Mouse (Mus musculus) left cerebral cortex, adult 2 months (tissue): ENCODE data around the gene Spock1. TPM values are rescaled to one million over a fixed set of nuclear protein-coding genes. Genes with fewer than 3 reads are reported as not detected.

ENCODE experiments used
- DNase-seq, 2 experiments: peaks; one replicate each; pipeline ENCODE4 v3.0.0; 2021 to 2022; ENCODE audit warnings: low spot score in 2 of 2, mixed read lengths in 1 of 2; ENCODE audit errors: extremely low spot score in 1 of 2
- H3K27ac ChIP-seq: fragments of 200-600 bp; 2 replicates; pipeline ENCODE4 v1.8.1; 2022
- H3K4me3 ChIP-seq: fragments of 200-600 bp; 2 replicates; pipeline ENCODE4 v1.8.1; 2022
- CTCF ChIP-seq: fragments of 200-600 bp; IDR thresholded peaks from 2 replicates; pipeline ENCODE4 v1.8.1; 2022; ENCODE audit warnings: antibody characterized with exemption, mild to moderate bottlenecking, moderate library complexity
- intact Hi-C: fragments of 180-260 bp; cut with DNase I; formaldehyde crosslinking; loops from one replicate; pipeline ENCODE4 v1.15.1; 2025
- long read RNA-seq, 2 experiments: library from polyadenylated mRNA; stranded (forward); transcript quantifications; one replicate each; pipeline ENCODE4 v2.0.0; 2021; ENCODE audit warnings: borderline mapping rate in 2 of 2
- total RNA-seq, 2 experiments: library from RNA; stranded (reverse); gene quantifications; 2 replicates each; pipeline ENCODE4 v1.2.3; 2021

Spock1 gene
- 100 to 1,000 TPM; 276 to 279 TPM for total RNA-seq
- long read RNA-seq, experiment 1, partial matches to known transcripts, result 154 of 170 reads
- long read RNA-seq, experiment 1, other reads (novel, unspliced or antisense), result 16 of 170 reads
- long read RNA-seq, experiment 2, partial matches to known transcripts, result 95 of 107 reads
- long read RNA-seq, experiment 2, other reads (novel, unspliced or antisense), result 12 of 107 reads

DNA sequence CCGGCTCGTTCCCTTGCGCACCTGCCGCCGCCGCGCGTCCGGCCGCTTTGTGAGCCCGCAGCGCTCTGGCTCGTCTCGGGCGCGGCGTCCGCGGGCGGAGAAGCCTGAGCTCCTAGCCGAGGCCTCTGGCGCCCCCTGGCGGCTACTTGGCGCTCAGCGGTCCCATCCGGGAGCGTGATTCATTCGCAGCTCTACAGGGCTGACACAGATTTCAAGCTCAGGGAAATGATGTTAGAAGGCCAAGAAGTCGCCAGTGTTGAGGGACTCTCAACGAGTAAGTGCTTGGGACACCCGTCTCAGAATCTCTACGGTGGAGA is at the start of gene Spock1:
Spock1 (minus strand) TSS at position 67 of the 317 bp plus-strand sequence.
- H3K27ac ChIP-seq, result peak within 1 kb of the TSS; percentile 96

DNA sequence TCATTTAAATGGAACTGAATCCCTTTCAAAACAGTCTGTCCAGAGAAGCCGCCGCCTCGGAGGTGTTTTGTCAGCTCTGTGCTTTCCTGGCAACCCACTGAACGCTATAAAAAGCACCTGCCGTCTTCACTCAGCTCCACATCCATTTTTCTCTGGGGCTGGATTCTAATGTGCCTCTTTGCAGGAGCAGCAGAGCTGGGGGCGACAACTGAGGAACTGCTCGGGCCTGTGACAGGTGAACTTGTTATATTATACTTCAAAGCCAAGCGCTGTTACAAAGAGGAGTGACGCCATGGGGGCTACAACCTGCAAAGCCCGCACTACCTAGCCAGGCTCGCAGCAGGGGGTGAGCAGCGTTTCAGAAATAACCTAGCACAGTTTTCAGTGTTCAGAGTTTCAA is 42.0 kb upstream of the Spock1 start:
- no peak overlapping the region for H3K4me3 ChIP-seq
- H3K27ac ChIP-seq, result peak overlapping the region; percentile 63
- peak; percentile 46 to 49 for DNase-seq
- intact Hi-C loops, result no loop called here
- no peak for TF ChIP-seq CTCF

More for the DNA sequence above, at the start of gene Spock1:
- peak; percentile 96 for TF ChIP-seq CTCF
- DNase-seq, result peak; percentile 93 to 98
- H3K4me3 ChIP-seq, result peak within 1 kb of the TSS; percentile 86
- intact Hi-C loops, result loop anchor here (2.0 to 10.0 kb wide), 8 partner anchors 61 to 627 kb away; no protein-coding TSS in a partner anchor

DNA sequence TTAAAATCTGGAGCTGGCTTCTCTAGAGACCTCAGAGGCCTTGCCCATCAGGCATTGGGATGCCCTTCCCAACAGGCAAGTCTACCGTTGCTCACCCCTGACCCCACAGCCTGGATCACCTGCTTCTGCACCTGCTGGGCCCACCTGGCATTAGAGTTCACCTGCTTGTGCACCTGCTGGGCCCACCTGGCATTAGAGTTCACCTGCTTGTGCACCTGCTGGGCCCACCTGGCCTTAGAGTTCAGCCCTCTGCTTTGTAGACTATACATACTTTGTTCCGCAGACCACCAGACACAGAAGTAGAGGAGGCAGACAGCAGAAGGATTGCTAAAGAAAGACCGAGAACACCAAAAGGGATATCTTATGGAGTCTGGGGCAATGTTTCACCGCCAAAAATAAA is 41.4 kb upstream of the Spock1 start:
- DNase-seq, result no peak
- no peak for TF ChIP-seq CTCF
- intact Hi-C loops, result no loop called here
- Histone ChIP-seq H3K27ac (peak overlapping the region; percentile 79), H3K4me3 (no peak overlapping the region)

DNA sequence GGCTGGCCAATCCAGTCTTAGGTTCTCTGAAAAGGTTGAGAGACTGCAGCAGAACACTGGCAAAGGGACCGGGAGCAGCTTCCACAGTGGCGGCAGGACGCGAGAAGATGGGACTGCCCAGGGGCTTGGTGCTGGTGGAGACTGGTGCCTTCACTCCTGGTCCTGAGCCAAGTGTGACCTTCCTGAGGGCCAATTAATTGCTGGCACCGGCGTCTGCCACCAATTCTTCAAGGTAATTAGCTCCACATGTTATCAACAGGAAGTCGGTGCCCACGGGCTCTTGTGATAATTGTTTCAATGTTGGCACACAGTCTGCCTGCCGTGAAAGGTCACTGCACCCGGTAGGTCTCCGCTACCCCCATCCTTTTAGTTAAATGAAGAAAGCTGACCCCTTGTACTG is 37.1 kb upstream of the Spock1 start:
- H3K4me3 ChIP-seq, result no peak overlapping the region
- no peak overlapping the region for H3K27ac ChIP-seq
- no peak for DNase-seq
- TF ChIP-seq CTCF, result no peak
- intact Hi-C loops, result no loop called here

DNA sequence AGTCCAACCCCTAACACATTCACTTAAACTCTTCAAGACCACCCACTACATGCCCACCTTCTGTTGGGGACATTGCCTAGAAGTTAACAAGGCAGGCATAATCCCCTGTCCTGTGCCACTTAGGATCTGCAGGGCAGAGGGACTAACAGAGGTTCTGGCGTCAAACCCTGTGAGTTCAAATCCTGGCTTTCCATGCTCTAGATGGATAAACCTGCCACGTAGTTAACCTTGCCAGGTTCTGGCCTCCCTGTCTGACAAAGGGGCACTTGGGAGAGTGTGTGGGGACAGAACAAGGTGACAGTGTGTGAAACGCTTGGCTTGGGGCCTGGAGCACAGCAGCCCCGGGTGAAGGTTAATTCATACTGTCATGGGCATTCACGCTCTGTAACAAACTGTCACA is 36.3 kb upstream of the Spock1 start:
- H3K27ac ChIP-seq, result no peak overlapping the region
- TF ChIP-seq CTCF, result no peak
- H3K4me3 ChIP-seq, result no peak overlapping the region
- intact Hi-C loops, result no loop called here
- no peak for DNase-seq

DNA sequence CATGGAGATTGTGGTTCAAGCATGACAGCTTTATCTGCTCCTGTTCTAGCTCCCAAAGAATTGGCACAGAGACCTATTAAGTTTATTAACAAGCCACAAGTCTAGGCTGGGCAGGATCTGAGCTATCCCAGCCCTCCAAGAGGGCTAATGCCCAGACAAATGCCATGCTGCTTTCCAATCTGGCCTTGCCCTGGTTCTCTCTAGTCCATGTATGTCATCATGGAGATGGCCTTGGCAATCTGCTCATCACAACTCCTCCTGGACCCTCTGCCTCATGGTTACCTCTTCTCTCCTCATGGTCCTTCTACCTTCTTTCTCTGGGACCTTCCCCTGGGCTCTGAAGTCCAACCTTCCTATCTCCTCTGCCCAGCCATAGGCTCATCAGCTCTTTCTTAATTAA is 35.8 kb upstream of the Spock1 start:
- TF ChIP-seq CTCF, result no peak
- H3K27ac ChIP-seq, result no peak overlapping the region
- intact Hi-C loops, result no loop called here
- DNase-seq, result no peak
- no peak overlapping the region for H3K4me3 ChIP-seq

DNA sequence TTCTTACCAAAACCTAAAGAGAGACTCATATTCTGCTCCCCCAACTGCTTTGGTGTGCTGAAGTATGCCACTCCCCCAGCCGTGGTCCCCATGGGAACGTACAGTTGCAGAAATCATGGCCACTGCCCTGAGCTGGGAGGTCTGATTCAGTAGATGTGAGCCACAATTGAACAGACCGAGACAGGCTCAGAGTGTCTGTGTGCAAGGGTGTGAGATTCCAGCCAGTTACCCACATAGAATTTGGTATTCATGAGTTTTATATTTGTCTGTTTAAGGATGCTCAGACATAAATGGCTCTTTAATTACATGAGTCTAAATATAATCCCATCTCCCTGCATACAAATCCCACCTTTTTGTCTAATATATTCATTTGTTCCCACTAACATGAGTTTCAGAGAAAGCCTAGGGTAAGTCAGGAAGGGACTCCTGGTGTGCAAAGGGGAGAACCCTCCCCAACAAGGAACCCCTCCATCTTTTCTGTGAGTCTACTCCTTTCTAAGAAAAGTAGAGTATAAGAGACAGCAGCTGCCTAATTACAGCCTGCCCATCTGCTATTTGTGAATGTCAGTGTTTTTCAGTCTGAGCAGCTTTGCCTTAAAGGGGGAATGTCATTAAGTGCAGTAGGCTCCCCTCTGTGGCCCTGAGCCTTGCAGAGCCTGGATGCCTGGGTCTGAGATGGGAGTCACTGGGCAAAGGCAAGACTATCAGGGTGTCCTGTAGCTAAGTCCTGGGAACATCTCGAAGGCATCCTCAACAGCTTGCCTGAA is 29.5 kb upstream of the Spock1 start:
- peak overlapping the region; percentile 36; the same call in 1 of the 2 replicates for H3K27ac ChIP-seq
- TF ChIP-seq CTCF, result no peak
- no peak for DNase-seq
- no peak overlapping the region for H3K4me3 ChIP-seq
- intact Hi-C loops, result no loop called here

DNA sequence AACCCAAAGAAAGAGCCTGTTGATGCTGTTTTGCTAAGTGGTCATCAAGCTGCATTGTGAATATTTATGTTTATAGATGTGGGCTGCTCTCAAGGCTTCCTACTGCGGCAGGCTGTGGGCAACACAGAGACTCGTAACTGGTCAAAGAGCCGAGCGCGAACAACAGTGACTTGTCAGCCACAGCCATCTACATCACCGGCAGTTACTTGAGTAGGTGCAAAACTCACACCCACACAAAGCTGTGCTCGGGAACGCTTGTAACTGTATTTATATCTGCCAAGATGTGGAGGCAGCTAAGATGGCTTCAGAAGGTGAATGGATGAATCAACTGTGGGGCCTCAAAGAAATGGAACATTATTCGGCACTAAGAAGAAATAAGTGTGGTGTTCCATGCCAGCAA is 23.9 kb upstream of the Spock1 start:
- intact Hi-C loops, result loop anchor here (5.0 kb wide), 1 partner anchor 1140 kb away; no protein-coding TSS in a partner anchor

DNA sequence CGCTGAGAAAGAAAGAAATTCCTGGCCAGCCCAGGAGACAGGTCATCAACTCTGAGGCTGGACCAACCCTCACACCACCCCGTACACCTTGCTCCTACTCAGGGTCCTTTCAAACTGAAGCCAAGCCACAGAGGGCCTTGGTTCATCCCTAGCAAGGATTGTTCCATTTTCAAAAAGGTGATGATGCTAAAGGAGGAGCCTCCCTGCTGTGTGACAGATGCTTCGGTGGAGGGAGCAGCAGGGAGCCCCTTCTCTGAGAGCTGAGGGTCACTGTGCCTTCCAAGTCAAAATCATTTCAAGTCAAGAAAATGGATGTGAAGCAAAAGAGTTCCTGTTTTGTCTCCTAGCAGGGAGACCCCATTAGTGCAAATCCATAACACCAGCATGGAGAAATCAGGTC is 23.2 kb upstream of the Spock1 start:
- H3K4me3 ChIP-seq, result no peak overlapping the region
- H3K27ac ChIP-seq, result no peak overlapping the region
- intact Hi-C loops, result loop anchor here (5.0 kb wide), 1 partner anchor 1139 kb away; no protein-coding TSS in a partner anchor
- DNase-seq, result no peak
- no peak for TF ChIP-seq CTCF

More for the DNA sequence above, 23.9 kb upstream of the Spock1 start:
- DNase-seq, result peak in 1 of 2 experiments; percentile 21
- no peak overlapping the region for H3K27ac ChIP-seq
- TF ChIP-seq CTCF, result no peak
- H3K4me3 ChIP-seq, result no peak overlapping the region

DNA sequence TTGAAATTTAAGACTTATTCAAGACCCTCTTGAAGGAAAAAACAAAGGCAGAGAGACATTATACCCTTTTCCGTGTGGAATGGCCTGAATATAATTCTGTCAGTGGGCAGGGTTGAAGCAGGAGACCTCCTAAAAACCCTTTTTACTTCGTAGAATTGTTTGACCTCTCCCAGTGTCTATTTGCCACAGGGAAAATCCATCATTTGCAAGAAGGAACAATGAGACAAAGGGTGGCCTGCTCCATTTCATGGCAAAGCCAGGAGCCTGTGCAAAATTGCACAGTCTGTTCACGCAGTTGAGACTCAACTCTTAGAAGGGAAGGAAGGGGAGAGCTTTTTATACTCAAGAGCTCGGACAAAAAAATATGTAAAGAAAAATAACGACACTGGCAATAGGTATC is 22.6 kb upstream of the Spock1 start:
- no peak for TF ChIP-seq CTCF
- Histone ChIP-seq H3K27ac (no peak overlapping the region), H3K4me3 (no peak overlapping the region)
- intact Hi-C loops, result loop anchor here (5.0 kb wide), 1 partner anchor 1138 kb away; no protein-coding TSS in a partner anchor
- no peak for DNase-seq

DNA sequence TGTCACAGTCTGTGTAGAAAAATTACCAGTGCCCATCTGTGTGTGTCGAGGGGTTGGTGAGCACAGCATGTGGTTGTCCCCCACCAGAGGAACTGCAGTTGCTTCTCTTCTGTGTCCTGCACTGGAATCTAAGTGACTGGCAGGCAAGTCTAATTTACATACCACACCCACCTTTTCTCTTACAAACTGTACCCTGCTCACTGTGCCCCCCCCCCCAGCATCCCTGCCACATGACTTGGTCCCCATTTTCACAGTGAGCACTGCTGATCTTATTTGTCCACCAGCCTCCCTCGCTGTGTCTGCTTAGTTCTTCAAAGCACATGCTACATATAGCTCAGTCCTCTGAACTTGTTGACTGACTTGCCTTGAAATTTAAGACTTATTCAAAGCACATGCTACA is 22.2 kb upstream of the Spock1 start:
- no peak overlapping the region for H3K4me3 ChIP-seq
- intact Hi-C loops, result loop anchor here (5.0 kb wide), 1 partner anchor 1138 kb away; no protein-coding TSS in a partner anchor
- no peak overlapping the region for H3K27ac ChIP-seq
- no peak for DNase-seq
- no peak for TF ChIP-seq CTCF

DNA sequence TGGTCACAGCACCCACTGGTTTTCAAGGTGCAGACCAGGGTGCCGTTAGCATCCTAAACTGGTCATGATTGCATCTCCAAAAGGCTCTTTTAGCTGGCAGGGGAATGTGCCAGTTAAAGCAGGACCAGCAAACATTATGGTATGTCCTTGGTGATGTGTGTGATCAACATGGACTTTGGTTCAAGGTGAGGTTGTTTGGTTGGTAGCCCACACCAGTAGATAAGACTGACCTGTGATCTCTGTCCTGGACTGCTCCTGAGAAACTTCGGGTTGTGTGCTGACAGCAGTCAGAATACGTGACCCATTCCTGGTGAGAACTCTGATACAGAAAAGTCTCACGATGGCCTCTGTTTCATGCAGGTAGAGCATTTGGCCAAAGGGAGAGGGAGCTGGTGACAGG is 11.8 kb upstream of the Spock1 start:
- no peak overlapping the region for H3K4me3 ChIP-seq
- no peak for TF ChIP-seq CTCF
- no peak for DNase-seq
- intact Hi-C loops, result no loop called here
- no peak overlapping the region for H3K27ac ChIP-seq

DNA sequence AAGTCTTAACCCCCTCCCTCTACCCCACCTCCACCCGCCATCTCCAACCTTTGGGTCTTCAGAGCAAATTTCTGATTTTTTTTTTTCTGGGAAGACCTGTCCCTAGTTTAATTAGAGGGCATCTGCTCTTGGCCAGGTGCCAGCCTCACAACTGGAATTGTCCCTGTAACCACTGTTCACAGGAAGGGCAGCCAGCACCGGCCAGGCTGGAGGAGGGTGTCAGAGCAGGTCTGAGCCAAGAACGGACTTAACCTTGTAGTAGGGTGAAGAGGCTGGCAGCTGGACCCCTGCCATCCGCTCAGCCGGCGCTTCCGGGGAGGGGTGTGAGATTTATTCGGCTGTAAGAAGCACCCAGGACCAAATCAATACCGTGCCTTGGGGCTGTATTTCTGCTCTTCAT is 3.0 kb upstream of the Spock1 start:
- no peak for TF ChIP-seq CTCF
- intact Hi-C loops, result no loop called here
- DNase-seq, result no peak
- no peak overlapping the region for H3K4me3 ChIP-seq
- no peak overlapping the region for H3K27ac ChIP-seq
